Mouse (Mus musculus) testis, postnatal 10 days (tissue): ENCODE results near the gene Spats2.
A peak's percentile ranks its signal among the peaks of the same experiment; 100 is the strongest.
"Not testable (repeated sequence)": the region's sequence is repeated elsewhere in the genome, so short reads cannot be mapped to it uniquely, and the experiment has no call there.

Experiments used
- DNase-seq: peaks from one replicate; pipeline ENCODE4 v3.0.0; 2021; ENCODE audit warnings: low spot score

Gene Spats2

DNA sequence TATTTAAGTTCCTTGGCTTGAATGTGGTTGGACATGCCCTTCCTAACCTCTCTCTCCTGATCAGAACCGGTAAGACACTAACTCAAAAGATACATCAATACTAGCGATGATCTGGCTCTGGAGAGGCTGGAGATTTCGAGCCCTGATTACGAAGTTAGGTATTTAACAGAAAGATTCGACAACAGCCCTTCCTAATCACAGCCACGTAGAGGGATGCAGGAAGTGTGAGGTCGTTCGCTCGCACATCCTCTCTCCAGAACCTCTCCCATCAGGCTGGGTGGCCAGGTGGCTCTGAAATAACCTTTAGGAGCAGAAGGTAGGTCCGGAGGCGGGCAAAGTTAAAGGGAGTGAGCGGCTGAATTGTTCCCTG, at the start of gene Spats2:
Gene Spats2 (plus strand): TSS at position 206 of the 370 bp plus-strand sequence.
- no peak for DNase-seq

DNA sequence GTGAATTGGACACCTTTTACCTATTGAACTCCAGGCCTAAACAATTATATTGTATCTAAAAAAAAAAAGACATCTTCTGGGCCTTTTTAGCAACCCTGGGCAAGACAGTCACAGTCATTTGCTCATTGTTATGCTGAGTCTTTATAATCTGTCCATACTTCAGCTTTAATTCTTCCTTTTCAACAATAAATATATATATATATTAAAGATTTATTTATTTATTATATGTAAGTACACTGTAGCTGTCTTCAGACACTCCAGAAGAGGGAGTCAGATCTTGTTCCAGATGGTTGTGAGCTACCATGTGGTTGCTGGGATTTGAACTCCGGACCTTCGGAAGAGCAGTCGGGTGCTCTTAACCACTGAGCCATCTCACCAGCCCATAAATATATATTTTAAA, 49.7 kb upstream of the Spats2 start:
- not testable (repeated sequence) for DNase-seq

DNA sequence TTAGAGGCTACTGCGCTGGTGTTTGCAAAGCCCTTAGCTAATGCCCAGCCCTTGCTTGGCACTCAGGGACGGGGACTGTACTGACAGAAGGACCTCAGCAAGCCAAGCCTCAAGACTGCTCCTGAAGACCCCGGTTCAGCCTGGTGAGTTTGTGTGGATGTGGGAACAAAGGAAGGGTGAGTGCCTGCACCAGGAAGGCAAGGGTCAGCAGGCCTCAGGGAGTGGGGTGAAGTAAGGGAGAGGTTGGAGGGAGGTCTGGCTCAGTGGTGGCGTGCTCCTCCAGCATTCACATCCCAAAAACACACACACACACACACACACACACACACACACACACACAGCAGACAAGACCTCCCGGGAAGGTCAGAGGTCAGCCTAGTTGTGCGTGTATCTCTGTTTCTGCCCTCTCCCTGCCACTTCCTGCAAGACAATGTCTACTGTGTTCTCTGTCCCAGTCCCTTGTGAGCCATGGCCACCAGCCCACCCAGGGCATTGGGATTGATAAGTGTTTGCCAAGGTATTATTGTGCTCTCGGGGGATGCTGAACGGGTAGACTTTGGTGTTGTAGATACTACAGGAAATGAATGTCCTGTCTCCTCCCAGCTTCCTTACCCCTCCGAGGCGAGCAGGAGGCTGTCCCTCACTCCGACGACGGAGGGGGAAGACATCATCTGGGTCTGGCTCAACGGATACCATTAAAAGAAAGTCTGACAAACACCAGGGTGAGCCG, 47.4 kb upstream of the Spats2 start:
- DNase-seq = peak; percentile 33

DNA sequence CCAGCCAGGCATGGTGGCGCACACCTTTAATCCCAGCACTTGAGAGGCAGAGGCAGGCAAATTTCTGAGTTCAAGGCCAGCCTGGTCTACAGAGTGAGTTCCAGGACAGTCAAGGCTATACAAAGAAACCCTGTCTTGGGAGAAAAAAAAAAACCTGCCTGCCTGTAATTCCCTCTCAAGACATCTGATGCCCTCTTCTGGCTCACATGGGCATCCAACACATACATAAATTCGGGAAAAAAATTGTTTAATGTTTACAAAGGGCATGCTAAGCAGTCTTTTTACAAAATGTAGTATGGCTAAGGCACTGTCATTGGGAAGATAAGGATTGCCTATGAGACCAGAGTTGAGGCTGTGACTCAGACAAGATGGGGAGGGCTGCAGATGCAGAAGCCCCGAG, 45.9 kb upstream of the Spats2 start:
- DNase-seq = no peak

DNA sequence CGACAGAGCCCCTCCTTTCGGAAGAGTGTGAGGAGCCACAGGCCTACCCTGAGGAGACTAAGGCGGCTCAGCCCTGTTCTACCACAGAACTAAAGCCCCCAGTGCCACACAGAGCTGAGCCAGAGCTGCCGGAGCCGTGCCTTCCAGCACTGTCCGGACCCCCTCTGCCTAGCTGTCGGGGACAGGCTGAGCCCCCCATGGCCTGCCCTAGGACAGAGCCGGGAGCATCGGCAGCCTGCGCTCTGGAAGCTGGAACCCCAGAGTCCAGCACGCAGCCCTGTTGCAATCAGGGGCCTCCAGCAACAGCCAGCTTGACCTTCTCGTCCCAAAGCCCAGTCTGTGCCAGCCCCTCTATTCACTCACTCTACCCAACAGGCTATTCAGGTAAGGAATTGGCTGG, 43.4 kb upstream of the Spats2 start:
- DNase-seq = no peak

DNA sequence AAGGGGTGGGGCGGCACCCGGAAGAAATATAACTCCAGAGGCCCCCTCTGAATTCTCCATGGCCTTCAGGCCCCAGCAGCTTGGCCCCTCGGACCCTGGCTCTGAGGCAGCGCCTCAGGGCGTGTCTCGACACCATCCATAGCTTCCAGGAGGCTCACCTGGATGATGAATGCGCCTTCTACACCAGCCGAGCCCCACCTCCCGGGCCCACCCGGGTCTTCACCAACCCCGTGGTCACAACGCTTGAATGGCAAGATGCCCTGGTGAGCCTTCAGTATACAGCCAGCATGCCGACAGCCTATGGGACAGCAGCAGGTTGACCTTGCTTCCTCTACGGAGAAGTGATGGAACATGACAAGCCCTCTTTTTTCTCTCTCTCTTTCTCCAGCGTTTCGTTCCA, 42.9 kb upstream of the Spats2 start:
- no peak for DNase-seq

DNA sequence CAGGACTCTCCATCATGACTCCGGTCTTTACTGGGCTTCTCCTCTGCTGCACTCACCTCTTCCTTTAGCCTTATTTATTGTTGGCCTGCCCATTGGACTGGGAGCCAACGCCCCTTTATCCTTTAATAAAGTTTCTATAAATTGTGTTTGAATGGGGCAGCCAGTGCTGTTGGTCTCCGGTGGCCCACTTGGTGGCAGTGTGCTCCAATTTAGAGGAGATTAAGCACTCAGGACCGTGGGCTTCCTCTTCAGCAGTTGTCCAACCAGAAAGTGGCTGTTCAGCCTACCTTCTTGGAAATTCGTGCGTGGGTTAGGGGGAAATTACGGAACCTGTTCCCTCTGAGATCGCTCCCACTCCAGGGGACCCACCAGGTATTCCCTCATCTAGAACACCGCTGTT, 42.5 kb upstream of the Spats2 start:
- peak; percentile 78 for DNase-seq

DNA sequence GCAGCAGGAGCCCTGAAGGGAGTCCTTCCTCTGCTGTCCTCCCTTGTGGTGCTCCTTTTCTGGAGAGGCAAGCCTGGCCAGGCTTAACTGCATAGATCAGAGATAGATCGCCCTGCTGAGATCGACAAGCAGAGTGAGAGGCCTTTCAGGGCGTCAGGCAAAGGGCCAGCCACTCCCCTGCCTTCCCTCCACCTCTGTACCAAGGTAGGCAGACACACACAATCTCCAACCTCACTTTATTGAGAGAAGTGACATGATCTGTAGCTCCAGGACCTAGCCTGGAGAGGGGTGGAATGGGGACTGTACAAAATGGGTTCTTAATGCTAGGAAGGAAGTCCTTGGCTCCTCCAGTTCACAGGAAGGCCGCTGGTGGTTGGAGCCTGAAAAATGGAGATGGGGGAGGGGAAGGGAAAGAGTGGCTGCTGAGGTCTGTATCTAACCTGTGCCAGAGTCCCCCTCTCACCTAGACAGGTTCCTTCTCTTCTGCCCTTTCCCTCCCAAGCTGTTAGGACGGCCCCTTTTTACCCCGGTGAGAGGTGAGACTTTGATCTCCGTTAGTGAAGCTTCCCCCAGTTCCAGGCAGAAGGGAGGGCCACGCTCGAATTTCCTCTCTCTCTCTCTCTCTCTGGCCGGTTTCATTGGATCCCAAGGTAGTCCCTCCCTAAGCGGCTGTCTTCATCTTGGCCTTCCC, 41.7 kb upstream of the Spats2 start:
- DNase-seq = no peak

DNA sequence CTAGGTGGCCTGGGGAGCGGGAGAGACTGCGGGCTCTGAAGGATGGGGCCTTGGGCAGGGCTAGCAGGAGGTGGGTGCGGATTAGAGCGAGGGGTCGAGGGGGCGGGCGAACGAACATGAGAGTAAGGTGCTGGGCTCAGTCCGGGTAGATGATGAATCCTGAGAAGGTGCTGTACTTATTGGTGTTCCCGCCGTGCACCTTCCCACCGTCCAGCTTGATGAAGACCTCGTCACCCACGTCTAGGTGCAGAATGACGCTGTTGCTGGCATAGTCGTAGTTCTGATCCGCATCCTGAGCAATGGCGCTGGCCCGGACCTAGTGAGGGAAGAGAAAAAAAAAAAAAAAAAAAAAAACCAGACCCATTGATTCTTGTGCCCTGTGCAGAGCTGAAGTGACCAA, 41.1 kb upstream of the Spats2 start:
- no peak for DNase-seq

DNA sequence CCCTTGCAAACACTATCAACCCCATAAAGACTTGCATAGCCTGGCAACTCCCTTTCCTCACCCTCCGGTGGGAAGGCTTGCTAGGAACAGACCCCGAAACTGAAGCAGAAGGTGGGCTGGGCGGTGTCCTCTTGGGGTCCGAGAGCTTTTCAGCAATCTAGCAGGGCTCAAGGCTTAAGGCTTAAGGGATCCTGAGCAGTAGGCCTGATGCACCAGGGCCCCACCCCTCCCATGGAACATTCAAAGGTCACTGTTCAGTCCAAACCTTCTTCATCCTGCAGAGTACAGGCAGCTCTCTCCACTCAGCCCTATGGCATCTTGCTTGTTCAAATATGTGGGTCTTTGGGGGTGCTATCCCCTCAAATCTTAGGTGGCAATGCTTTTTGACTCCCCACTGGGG, 39.7 kb upstream of the Spats2 start:
- no peak for DNase-seq

DNA sequence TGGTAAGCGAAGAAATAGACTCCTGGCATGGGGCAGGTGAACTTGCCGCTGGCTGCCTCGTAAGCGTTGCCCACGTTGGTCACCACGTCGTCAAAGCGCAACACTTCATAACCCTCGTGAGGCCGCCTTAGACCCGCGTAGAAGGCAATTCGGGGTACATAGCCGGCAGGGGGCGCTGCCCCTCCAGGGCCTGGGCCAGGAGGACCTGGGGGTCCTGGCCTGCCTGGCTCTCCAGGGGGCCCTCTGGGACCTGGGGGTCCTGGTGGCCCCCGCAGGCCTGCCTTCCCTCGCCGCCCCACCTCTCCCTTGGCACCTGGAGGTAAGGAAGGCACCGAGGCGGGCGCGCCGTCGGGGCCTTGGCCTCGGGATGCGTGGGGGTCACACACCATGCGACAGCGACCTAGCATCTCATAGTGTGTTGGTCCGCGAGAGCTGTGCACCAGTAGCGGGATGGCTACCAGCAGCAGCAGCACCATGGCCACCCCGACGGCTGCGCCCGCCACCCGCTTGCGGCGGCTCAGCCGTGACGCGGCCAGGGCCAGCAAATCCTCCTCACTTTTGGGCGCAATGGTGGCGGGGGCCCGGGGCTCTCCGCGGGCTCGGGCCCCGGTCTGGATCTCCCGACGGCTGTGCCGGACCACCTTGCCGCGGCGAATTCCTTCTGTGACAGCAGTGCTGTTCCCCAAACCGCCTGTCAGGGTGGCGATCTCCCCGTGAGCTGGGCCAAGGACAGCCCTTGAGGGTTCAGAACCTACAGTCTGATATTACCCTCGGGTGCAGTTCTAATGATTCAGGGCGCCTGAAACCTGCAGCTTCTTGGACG, 38.3 kb upstream of the Spats2 start, which contains the start of gene C1ql4:
Gene C1ql4 (minus strand): TSS at position 565 of the 823 bp plus-strand sequence.
- peak; percentile 79 for DNase-seq

DNA sequence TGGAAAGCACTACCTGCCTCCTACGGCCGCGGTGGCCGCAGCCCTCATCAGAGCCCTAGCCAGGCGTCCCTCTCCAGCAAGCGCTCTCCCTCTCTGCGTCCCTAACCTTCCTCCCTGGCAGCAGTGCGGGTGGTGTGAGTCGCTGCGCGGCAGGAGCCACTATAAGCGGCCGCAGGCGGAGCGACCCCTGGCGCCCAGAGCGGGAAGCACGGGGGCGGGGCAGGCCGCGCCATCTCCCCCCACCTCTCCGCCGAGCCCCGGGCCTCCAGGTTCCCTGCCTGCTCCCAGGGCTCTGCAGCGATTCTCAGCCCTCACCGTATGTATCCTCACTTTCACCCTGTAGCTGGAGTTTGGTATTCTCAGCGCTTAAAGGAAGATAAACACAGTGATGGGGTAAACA, 37.4 kb upstream of the Spats2 start:
- peak; percentile 93 for DNase-seq

DNA sequence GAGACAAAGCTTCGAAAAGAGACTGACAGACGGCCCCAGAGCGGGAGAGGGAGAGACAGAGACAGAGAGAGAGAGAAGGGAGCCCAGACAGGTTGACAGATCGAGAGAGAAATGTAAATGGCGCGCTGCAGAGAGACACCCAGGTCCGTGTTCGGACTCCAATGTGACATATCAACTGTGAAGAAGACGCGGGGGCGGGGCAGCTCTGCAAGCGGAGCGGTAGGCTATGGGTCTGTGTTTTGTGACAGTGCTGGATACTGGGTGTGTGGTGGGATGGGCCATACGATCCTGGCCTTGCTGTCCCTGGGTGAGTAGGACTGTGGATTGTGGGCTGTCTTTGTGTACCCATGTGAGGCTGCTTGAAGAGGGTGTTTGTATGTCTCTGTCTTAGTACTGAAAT, 36.6 kb upstream of the Spats2 start:
- DNase-seq = peak; percentile 66

DNA sequence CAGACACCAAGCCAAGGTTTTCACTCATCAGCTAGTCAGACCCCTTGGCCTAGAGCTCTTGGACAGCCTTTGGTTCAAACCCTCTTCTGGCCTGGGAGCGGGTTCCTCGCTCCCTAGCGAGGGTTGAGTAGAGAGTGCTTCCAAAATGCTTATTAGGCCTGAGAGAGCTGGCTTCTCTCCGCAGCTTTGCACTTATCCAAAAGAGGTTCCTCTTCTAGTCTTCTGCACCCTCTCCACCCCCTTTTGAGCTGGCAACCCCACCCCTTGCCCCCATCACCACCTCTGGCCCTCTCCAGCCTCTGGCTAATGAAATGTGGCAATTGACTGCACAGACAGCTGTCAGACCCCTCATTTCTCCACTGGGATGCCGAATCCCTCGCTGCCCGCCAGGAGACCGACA, 32.8 kb upstream of the Spats2 start, which contains the start of gene Dnajc22:
Gene Dnajc22 (plus strand): TSS at position 301 of the 400 bp plus-strand sequence.
- no peak for DNase-seq

DNA sequence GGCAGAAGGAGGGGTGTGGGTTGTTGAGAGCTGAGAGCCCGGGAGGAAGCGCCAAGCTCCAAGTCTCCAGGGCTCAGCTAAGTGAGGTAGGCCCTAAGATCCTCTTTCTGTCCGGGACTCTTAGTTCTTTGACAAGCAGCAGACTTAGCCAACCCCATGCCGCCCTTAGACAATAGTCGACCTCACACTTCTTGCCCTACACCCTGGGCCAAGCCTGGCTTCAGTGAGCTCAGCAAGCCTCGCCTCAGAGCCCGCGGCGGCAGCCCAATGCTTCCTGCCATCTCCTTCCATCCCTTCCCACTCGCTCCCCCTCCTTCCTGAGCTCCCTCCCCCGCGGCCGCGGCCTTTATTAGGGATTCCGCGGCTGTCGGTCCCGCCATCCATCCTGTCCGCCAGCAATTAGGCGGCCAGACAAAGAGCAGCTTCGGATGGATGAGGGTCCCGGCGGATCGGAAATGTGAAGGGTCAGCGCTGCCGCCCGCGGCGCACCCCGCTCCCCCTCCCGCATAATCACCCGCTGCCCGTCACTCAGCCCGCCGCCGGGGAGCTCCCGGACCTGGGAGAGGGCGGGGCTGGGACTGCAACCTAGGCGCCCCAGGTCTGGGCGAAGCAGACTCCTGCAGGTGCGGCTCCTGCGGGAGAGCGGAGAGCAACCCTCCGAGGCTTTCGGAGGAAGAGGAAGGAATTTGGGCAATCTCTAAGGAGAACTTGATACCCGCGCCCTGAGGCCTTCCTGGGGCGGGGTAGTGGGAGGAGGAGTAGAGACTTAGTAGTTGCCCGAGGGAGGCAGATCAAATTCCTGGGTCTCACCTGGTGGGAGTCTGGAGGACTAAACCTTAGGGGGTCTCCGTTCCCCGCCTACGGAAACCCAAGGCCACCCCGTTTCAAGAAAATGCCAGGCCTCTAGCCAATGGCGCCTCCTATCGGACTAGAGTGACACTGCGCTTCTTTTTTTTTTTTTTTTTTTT, 32.1 kb upstream of the Spats2 start:
- peak; percentile 64 for DNase-seq

DNA sequence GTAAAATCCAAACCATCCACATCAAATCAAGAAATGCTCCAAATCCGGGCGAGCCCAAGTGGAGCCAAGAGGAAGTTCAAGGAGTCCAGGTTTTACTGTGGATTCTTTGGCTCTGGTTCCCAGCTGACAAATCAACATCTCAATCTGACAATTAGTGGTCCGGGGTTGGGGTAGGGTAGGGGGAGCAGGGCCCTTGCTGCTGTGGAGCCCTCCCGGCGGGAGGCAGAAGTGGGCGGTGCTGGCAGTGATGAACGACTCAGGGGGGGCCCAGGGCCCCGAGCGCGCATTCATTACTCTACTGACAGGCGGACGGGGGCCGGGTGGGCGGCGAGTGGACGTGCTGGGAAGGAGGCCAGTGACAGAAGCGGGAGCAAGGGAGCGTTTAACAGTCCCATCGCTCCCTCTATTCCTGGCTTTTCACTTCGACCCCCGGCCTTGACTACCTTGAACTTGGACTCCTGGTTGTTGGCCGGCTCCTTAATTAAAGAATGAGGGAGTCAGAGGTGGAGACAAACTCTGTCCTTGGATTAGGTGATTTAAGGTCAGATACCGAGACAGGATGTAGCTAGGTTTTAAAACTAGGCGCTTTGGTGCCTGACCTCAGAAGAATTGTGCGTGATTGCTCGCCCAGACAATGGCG, 31.0 kb upstream of the Spats2 start:
- no peak for DNase-seq

DNA sequence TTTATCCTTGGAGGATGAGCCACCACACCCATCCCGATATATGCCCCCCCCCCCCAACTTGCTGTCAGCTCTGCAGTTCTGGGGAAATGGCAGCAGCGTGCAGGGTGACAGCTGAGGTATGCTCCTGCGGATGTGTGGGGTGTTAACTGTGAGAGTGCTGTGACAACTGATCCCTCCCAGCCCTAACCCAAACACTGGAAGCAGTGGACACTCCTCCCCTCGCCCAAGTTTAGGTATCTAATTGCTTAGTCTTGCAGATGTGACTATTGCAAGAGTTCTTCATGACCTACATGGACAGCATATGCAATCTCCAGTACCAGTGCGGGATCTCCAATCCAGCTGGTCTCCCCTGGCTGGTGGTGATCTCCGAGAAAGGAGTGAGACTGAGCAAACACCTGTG, 30.4 kb upstream of the Spats2 start:
- DNase-seq = no peak

DNA sequence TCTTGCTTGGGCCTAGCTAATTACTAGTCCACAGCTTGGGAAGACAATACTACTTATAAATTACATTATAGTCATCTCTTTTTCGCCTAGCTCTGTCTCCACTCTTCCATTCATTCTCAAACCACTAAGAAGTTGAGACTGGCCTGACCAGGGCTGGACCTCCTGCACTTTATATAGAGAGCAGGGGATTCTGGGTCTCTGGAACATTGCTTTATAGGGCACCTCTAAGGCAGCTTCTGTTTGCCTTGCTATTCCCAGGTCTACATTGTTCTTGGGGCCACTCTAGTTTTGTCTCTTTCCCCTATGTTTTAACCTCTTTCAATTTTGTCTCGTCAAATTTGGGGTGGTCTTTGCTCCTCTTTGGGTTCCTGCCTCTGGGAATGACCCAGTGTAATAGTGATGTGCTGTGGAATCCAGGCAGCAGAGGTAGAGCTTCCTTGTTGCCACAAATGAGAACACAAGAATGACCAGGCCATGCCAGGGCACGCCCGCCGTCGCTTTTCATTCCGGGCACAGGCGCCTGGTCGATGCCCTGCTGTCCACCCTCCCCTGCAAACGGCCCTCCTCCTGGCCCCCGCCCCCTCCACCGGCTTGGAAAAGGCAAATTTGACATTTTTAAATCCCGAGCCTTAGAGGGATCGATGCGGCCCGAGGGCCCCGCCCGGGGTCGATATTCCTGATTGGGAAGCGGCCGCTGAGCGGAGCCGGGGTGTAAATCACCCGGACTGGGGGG, 29.5 kb upstream of the Spats2 start:
- no peak for DNase-seq

DNA sequence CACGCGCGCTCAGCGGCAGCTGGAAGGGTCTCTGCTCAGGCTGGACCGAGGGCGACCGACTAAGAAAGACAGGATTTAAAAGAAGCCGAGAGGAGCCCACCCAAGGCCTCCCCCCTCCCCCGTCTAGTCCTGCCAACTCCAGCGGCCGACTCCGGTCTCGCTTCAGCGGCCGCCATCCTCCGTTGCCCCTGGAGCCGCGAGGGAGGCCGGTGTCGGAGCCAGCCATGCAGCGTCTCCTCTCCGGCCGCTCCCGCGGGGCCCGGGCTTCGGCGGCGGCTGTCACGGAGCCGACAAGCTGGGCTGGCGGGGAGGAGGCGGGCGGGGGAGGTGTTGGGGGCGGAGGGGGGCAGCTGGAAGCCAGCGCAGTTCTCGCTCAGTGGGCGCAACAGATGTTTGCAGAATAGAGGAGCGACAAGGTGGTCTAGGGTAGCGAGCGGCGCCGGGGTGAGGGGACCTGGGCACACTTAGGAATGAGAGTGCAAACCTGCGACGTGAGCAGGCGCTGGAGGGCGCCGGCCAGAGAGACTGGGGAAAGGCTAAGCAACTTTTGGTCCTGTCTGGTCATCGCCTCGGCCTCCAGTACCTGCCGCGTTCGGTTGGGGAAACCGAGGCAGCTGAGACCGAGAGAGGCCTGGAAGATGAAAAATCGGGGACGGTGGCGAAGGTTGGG, 28.8 kb upstream of the Spats2 start:
- peak; percentile 62 for DNase-seq
